Mouse (Mus musculus): ENCODE results near the gene Cxcl14.

DNA sequence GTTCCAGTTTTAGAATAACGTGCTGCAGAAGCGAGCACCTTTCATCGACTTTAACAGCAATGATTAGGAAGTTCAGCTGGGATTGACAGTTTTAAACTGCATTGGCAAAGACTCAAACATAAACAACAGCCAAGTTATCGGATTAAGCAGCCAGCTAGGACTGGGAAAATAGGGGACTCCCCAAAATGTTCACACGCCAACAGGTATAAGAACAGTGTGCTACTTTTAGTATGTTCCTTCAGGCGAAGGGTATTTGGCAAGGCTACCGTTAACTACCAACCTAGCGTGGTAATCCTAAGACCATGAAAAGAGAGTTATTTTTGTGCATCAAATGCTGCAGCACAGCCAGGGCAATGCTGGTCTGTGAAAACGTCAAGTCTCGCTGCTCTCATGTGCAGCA, 46.1 kb upstream of the Cxcl14 start:
- no peak for TF ChIP-seq CTCF (IDR thresholded peaks at IDR 0.05; ENCODE audit: borderline replicate concordance, insufficient read depth, low read depth, low read length)
- no peak for TF ChIP-seq POLR2A (IDR thresholded peaks at IDR 0.05; ENCODE audit: borderline replicate concordance, insufficient read depth, low read length)
